Mouse (Mus musculus) CH12.LX (cell line): Measurements from ENCODE around the gene Nes. TPM values are rescaled to one million over a fixed set of nuclear protein-coding genes. Genes with fewer than 3 reads are reported as not detected.

Experiments used
- DNase-seq: peaks from one replicate; pipeline ENCODE4 v3.0.0-alpha.2; 2013; ENCODE audit errors: extremely low read depth
- H3K27ac ChIP-seq: 2 replicates; pipeline ENCODE4 v1.5.1; 2012; ENCODE audit warnings: low read depth, mild to moderate bottlenecking, control low read depth, moderate library complexity; ENCODE audit not compliant: insufficient read depth
- H3K27me3 ChIP-seq: replicated peaks from 2 replicates; pipeline ENCODE3; 2012; ENCODE audit warnings: inconsistent platforms
- H3K36me3 ChIP-seq, 2 experiments: replicated peaks in 1 of 2; 2 replicates each; pipeline versions ENCODE3 to v1.6.1; 2012; ENCODE audit warnings: inconsistent platforms in 1 of 2, low read length in 1 of 2, mild to moderate bottlenecking in 1 of 2, mixed read lengths in 1 of 2, moderate library complexity in 1 of 2; ENCODE audit not compliant: control insufficient read depth in 1 of 2, insufficient read depth in 1 of 2
- H3K4me1 ChIP-seq, 2 experiments: 2 replicates each; pipeline ENCODE4 v1.6.1; 2012; ENCODE audit warnings: inconsistent platforms in 1 of 2, moderate library complexity in 1 of 2; ENCODE audit not compliant: insufficient read depth in 2 of 2, control insufficient read depth in 1 of 2
- H3K4me2 ChIP-seq: 2 replicates; pipeline ENCODE4 v1.6.1; 2012; ENCODE audit warnings: low read depth, mild to moderate bottlenecking, control low read depth; ENCODE audit not compliant: poor library complexity, insufficient read depth, severe bottlenecking
- H3K4me3 ChIP-seq, 3 experiments: fragments of 150-350 bp in 1 of 3; sonication (generic) in 1 of 3; replicated peaks in 1 of 3; 2 replicates each; pipeline versions ENCODE3 to v1.5.1; 2011 to 2012; ENCODE audit warnings: low read depth in 2 of 3, low read length in 2 of 3, mild to moderate bottlenecking in 2 of 3, moderate library complexity in 2 of 3, control low read depth in 1 of 3, improper control_type of control experiment in 1 of 3, inconsistent platforms in 1 of 3, mixed read lengths in 1 of 3; ENCODE audit not compliant: poor library complexity in 1 of 3
- H3K79me2 ChIP-seq: replicated peaks from 2 replicates; pipeline ENCODE4 v1.6.1; 2012; ENCODE audit warnings: mild to moderate bottlenecking, moderate library complexity; ENCODE audit not compliant: control insufficient read depth, poor library complexity, insufficient read depth, severe bottlenecking; ENCODE audit errors: extremely low read depth
- H3K9ac ChIP-seq: 2 replicates; pipeline ENCODE4 v1.6.1; 2012; ENCODE audit warnings: low read depth, mild to moderate bottlenecking, control low read depth, moderate library complexity; ENCODE audit not compliant: insufficient read depth
- H3K9me3 ChIP-seq: replicated peaks from 2 replicates; pipeline ENCODE3; 2012; ENCODE audit warnings: low read length, inconsistent platforms, mixed read lengths
- CHD1 ChIP-seq: IDR thresholded peaks from 2 replicates; pipeline ENCODE4 v1.6.1; 2012; ENCODE audit warnings: low read depth, low read length, improper control_type of control experiment, inconsistent platforms
- CHD2 ChIP-seq: IDR thresholded peaks from 2 replicates; pipeline ENCODE4 v1.6.1; 2011; ENCODE audit warnings: low read length, improper control_type of control experiment
- ELF1 ChIP-seq: IDR thresholded peaks from 2 replicates; pipeline ENCODE4 v1.6.1; 2014; ENCODE audit warnings: low read depth, mild to moderate bottlenecking, inconsistent platforms, low read length, improper control_type of control experiment
- ETS1 ChIP-seq: conservative IDR thresholded peaks from 2 replicates; pipeline ENCODE4 v1.6.1; 2012; ENCODE audit warnings: low read depth, mild to moderate bottlenecking, inconsistent platforms, low read length, improper control_type of control experiment, moderate library complexity
- MAZ ChIP-seq: IDR thresholded peaks from 2 replicates; pipeline ENCODE4 v1.6.1; 2012; ENCODE audit warnings: low read depth, mild to moderate bottlenecking, inconsistent platforms, low read length, improper control_type of control experiment, moderate library complexity
- MEF2A ChIP-seq: IDR thresholded peaks from 2 replicates; pipeline ENCODE4 v1.6.1; 2014; ENCODE audit warnings: low read depth, mild to moderate bottlenecking, inconsistent platforms, low read length, improper control_type of control experiment, borderline replicate concordance
- MXI1 ChIP-seq: IDR thresholded peaks from 2 replicates; pipeline ENCODE4 v1.6.1; 2011; ENCODE audit warnings: mild to moderate bottlenecking, low read depth, low read length, improper control_type of control experiment
- PAX5 ChIP-seq: IDR thresholded peaks from 2 replicates; pipeline ENCODE4 v1.6.1; 2012; ENCODE audit warnings: low read length, inconsistent platforms, mixed read lengths
- TCF12 ChIP-seq: IDR thresholded peaks from 2 replicates; pipeline ENCODE4 v1.6.1; 2014; ENCODE audit warnings: low read depth, mild to moderate bottlenecking, inconsistent platforms, low read length, improper control_type of control experiment
- USF1 ChIP-seq: IDR thresholded peaks from 2 replicates; pipeline ENCODE4 v1.6.1; 2014; ENCODE audit warnings: low read depth, mild to moderate bottlenecking, inconsistent platforms, low read length, improper control_type of control experiment
- dilution Hi-C: fragments of 300-500 bp; cut with MboI; formaldehyde crosslinking; loops from 2 replicates; pipeline ENCODE4 v1.14.3; 2020; ENCODE audit warnings: low sequenced_read_pairs; ENCODE audit not compliant: extremely low pct_unique_long_range_greater_than_20kb, extremely low pct_ligation_motif_present
- in situ Hi-C: fragments of 300-500 bp; cut with MboI; formaldehyde crosslinking; loops from 3 replicates; pipeline ENCODE4 v1.14.3; 2019; ENCODE audit warnings: low sequenced_read_pairs, low pct_ligation_motif_present, low pct_unique_long_range_greater_than_20kb, mixed read lengths
- polyA plus RNA-seq: library from polyadenylated mRNA; unstranded; fragments of >175 nt; gene quantifications from 2 replicates; pipeline ENCODE4 v1.2.1, GENCODE M21; 2012; ENCODE audit warnings: low read depth; ENCODE audit not compliant: insufficient read length
- total RNA-seq, 2 experiments: library from RNA; depleted of rRNA; stranded (reverse); fragments of 300-350 nt in 1 of 2; fragments of >200 nt in 1 of 2; gene quantifications; 2 replicates each; pipeline ENCODE4 v1.2.3; 2012 to 2014

Nes gene
- total and polyA plus RNA-seq, 3 experiments, result 0.04 TPM; not detected in 1

- TF ChIP-seq TCF12 (peak; percentile 37; the same call in 1 of the 2 replicates), USF1 (no peak)
- Histone ChIP-seq H3K9me3 (no peaks in the 10 kb centered on the region), H3K4me3 (no peak overlapping the region), H3K4me1 (peaks cover 22 to 88% of the 10 kb centered on the region in 2 experiments), H3K79me2 (no peaks in the 10 kb centered on the region), H3K27me3 (peaks cover 17% of the 10 kb centered on the region), H3K27ac (no peak overlapping the region), H3K36me3 (no peaks in the 10 kb centered on the region), H3K4me2 (no peak overlapping the region), H3K9ac (no peak overlapping the region)
- in situ Hi-C loops, result no loop called here
- peak; percentile 31 for DNase-seq
- dilution Hi-C loops, result no loop called here
Measured at GRCm38 (mm10) chr3:87981894-87982835, 11.3 kb downstream of the Nes start.

- Histone ChIP-seq H3K79me2 (no peaks in the 10 kb centered on the region), H3K9me3 (no peaks in the 10 kb centered on the region), H3K4me1 (peaks cover 22 to 87% of the 10 kb centered on the region in 2 experiments), H3K9ac (peak overlapping the region; percentile 18), H3K27me3 (peaks cover 14% of the 10 kb centered on the region), H3K4me3 (peak overlapping the region in 1 of 3 experiments; percentile 25), H3K4me2 (peak overlapping the region; percentile 35; the same call in 1 of the 2 replicates), H3K27ac (no peak overlapping the region), H3K36me3 (no peaks in the 10 kb centered on the region)
- DNase-seq, result peak; percentile 57
- dilution Hi-C loops (no loop called here), in situ Hi-C loops (no loop called here)
- TF ChIP-seq MEF2A, result peak; percentile 70
- TF ChIP-seq ELF1, result peak; percentile 43; the same call in 1 of the 2 replicates
- peak; percentile 52; the same call in 1 of the 2 replicates for TF ChIP-seq ETS1
- TF ChIP-seq CHD2, result peak; percentile 75
- no peak for TF ChIP-seq PAX5
- 0 out of 2 replicates have a peak, but pooled peaks have one; percentile 14 for TF ChIP-seq MXI1
- TF ChIP-seq CHD1, result no peak
- no peak for TF ChIP-seq USF1
- TF ChIP-seq MAZ, result 0 out of 2 replicates have a peak, but pooled peaks have one; percentile 21
Measured at GRCm38 (mm10) chr3:87982836-87983601, 12.1 kb downstream of the Nes start.
